Mouse (Mus musculus): ENCODE measurements around the gene Olfr553. TPM values are rescaled to one million over a fixed set of nuclear protein-coding genes. Genes with fewer than 3 reads are reported as not detected.
A peak's percentile ranks its signal among the peaks of the same experiment; 100 is the strongest.
"Not testable (repeated sequence)": the region's sequence is repeated elsewhere in the genome, so short reads cannot be mapped to it uniquely, and the experiment has no call there.

The Olfr553 gene
- total RNA-seq (2021): not detected
- long read RNA-seq, experiment 1: 0 reads
- long read RNA-seq, experiment 2: 0 reads

GRCm38 (mm10) chr7:102618118-102618517 is at the start of gene Olfr553:
Gene Olfr553 (minus strand): TSS chr7:102618218.
- no peak for DNase-seq (ENCODE audit: low spot score in 2 of 2)

GRCm38 (mm10) chr7:102665378-102665777 is 47.4 kb upstream of the Olfr553 start:
- no peak for DNase-seq (ENCODE audit: low spot score in 2 of 2)

GRCm38 (mm10) chr7:102664599-102664998 is 46.6 kb upstream of the Olfr553 start, which contains the start of gene Olfr556:
Gene Olfr556 (plus strand): TSS chr7:102664899.
- no peak for DNase-seq (ENCODE audit: low spot score in 2 of 2)

- no peak for DNase-seq (ENCODE audit: low spot score in 2 of 2)
Observed at GRCm38 (mm10) chr7:102658523-102658922, 40.5 kb upstream of the Olfr553 start, which contains the start of gene Olfr555. Gene Olfr555 (plus strand): TSS chr7:102658823.

GRCm38 (mm10) chr7:102644945-102645344 is 26.9 kb upstream of the Olfr553 start:
- not testable (repeated sequence) for DNase-seq (ENCODE audit: low spot score in 2 of 2)

- no peak for DNase-seq (ENCODE audit: low spot score in 2 of 2)
Observed at GRCm38 (mm10) chr7:102638132-102638531, 20.1 kb upstream of the Olfr553 start, which contains the start of gene Olfr554. Gene Olfr554 (plus strand): TSS chr7:102638432.

GRCm38 (mm10) chr7:102636665-102637064 is 18.6 kb upstream of the Olfr553 start:
- DNase-seq (ENCODE audit: low spot score in 2 of 2): peak; percentile 13 to 54

GRCm38 (mm10) chr7:102620368-102620767 is 2.4 kb upstream of the Olfr553 start:
- not testable (repeated sequence) for DNase-seq (ENCODE audit: low spot score in 2 of 2)

GRCm38 (mm10) chr7:102619608-102620007 is 1.6 kb upstream of the Olfr553 start:
- DNase-seq (ENCODE audit: low spot score in 2 of 2): no peak

GRCm38 (mm10) chr7:102597378-102598031 is 20.5 kb downstream of the Olfr553 start, which contains the start of gene Olfr552:
Gene Olfr552 (plus strand): TSS chr7:102597770.
- no peak for DNase-seq (ENCODE audit: low spot score in 2 of 2)

- no peak for DNase-seq (ENCODE audit: low spot score in 2 of 2)
Observed at GRCm38 (mm10) chr7:102591786-102592185, 26.2 kb downstream of the Olfr553 start, which contains the start of gene Olfr551. Gene Olfr551 (minus strand): TSS chr7:102591886.

- DNase-seq (ENCODE audit: low spot score in 2 of 2): no peak
Observed at GRCm38 (mm10) chr7:102575998-102576397, 42.0 kb downstream of the Olfr553 start.

- no peak for DNase-seq (ENCODE audit: low spot score in 2 of 2)
Observed at GRCm38 (mm10) chr7:102573174-102573830, 44.7 kb downstream of the Olfr553 start.

- DNase-seq (ENCODE audit: low spot score in 2 of 2): peak in 1 of 2 experiments; percentile 6
Observed at GRCm38 (mm10) chr7:102571142-102571541, 46.9 kb downstream of the Olfr553 start, which contains the start of gene Olfr550. Gene Olfr550 (plus strand): TSS chr7:102571442.

- DNase-seq (ENCODE audit: low spot score in 2 of 2): no peak
Observed at GRCm38 (mm10) chr7:102566219-102566618, 51.8 kb downstream of the Olfr553 start.

- DNase-seq (ENCODE audit: low spot score in 2 of 2): peak; percentile 57 to 58
Observed at GRCm38 (mm10) chr7:102564999-102565997, 52.7 kb downstream of the Olfr553 start, which contains the start of gene Trim21. Gene Trim21 (minus strand): TSS chr7:102565486.
